Comparison of ENCODE assay signal across 21 mouse cellular contexts in the genomic region with DNA sequence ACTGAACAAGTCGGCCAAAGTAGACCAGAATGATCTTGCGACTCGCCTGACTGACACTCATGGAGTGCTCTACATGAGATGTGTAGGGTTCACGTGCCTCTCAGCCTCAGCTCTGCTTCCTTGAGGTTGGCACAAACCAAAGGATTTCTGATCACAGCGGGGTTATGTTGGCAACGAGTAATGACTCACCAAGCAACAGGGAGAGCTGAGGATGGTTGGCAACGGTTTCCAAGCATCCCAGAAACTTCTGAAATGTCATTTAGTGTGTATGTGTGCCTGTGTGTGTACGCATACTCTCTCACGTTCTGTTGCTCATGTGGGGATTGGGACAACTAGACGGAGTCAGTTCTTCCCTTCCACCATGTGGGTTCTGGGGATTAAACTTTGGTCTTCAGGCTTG.
DNase-seq lines count a peak whose midpoint lies in the region; ATAC-seq and TF ChIP-seq lines count a peak whose summit lies in the region.
"Had no signal": no experiment of that assay in that cellular context is flagged by ENCODE, and none has a peak within 500 bp of the region (broad histone marks: within the 10 kb centered on the region; RNA-seq: fewer than 3 reads in every experiment).

No protein-coding gene starts in this region.

- H3K4me1 ChIP-seq in intestine, postnatal 0 days (replicated peaks; ENCODE audit: control insufficient read depth, insufficient read depth, low read length) = no peaks in the 10 kb centered on the region
- H3K4me1 ChIP-seq: intestine, embryonic 15.5 days; liver, embryonic 13.5 days had no signal

- 88% methylated on average over 10 of the region's 10 CpGs for WGBS in intestine, postnatal 0 days

- peak; percentile 64 for ATAC-seq in frontal cortex, adult (ENCODE audit: low TSS enrichment)
- ATAC-seq in intestine, postnatal 0 days = no peak
- ATAC-seq: forebrain, embryonic 15.5 days; intestine, embryonic 15.5 days had no signal

- no peak for DNase-seq in frontal cortex, postnatal 25 days (ENCODE audit: low spot score in 2 of 2)
- DNase-seq in left cerebral cortex, adult 2 months (ENCODE audit: extremely low spot score in 1 of 2, low spot score in 2 of 2) = peak; percentile 33 to 38
- DNase-seq in left cerebral cortex, adult 18-20 months (ENCODE audit: low spot score in 2 of 2) = no peak
- peak; percentile 39 to 48 for DNase-seq in frontal cortex, postnatal 36 days (ENCODE audit: low spot score in 2 of 2)
- DNase-seq in left cerebral cortex, postnatal 36 days (ENCODE audit: low spot score in 2 of 2) = peak; percentile 16 to 35
- no peak for DNase-seq in urinary bladder, postnatal 10 days (ENCODE audit: low spot score)
- DNase-seq: adrenal gland, adult 8-10 months; cerebellum, adult 11-12 months; cerebellum, postnatal 36 days; gastrocnemius, postnatal 25 days; heart, postnatal 10 days; kidney, postnatal 10 days; liver, embryonic 13.5 days; thymus, postnatal 4 days had no signal

- no peak overlapping the region for H3K9ac ChIP-seq in intestine, postnatal 0 days (ENCODE audit: low read depth, low read length)
- H3K9ac ChIP-seq: forebrain, embryonic 15.5 days; hindbrain, embryonic 13.5 days; intestine, embryonic 15.5 days; liver, embryonic 13.5 days had no signal

- intact Hi-C loops in left cerebral cortex, adult 2 months (cut with DNase I) = no loop called here
- intact Hi-C loops in left cerebral cortex, postnatal 36 days (cut with DNase I) = no loop called here

- no peak for TF ChIP-seq CTCF in left cerebral cortex, adult 2 months (IDR thresholded peaks at IDR 0.05)
- no peak for TF ChIP-seq CTCF in intestine, postnatal 0 days (IDR thresholded peaks at IDR 0.05; ENCODE audit: low read depth)

- no peak overlapping the region for H3K27ac ChIP-seq in left cerebral cortex, adult 2 months
- no peak overlapping the region for H3K27ac ChIP-seq in intestine, postnatal 0 days (ENCODE audit: low read depth, low read length)
- H3K27ac ChIP-seq: forebrain, embryonic 15.5 days; heart, embryonic 10.5 days; hindbrain, embryonic 13.5 days; intestine, embryonic 15.5 days; liver, embryonic 13.5 days had no signal

- no peaks in the 10 kb centered on the region for H3K36me3 ChIP-seq in intestine, postnatal 0 days (ENCODE audit: control insufficient read depth, insufficient read depth)
- H3K36me3 ChIP-seq: forebrain, embryonic 15.5 days; heart, embryonic 10.5 days; hindbrain, embryonic 13.5 days; intestine, embryonic 15.5 days; liver, embryonic 13.5 days had no signal

- no peaks in the 10 kb centered on the region for H3K27me3 ChIP-seq in intestine, postnatal 0 days (replicated peaks; ENCODE audit: control insufficient read depth, insufficient read depth, low read length)
- H3K27me3 ChIP-seq: CH12.LX; forebrain, embryonic 15.5 days; intestine, embryonic 15.5 days; liver, embryonic 13.5 days had no signal

- H3K4me3 ChIP-seq in left cerebral cortex, adult 2 months = no peak overlapping the region
- no peak overlapping the region for H3K4me3 ChIP-seq in intestine, postnatal 0 days (ENCODE audit: low read depth, low read length)
- H3K4me3 ChIP-seq: forebrain, embryonic 15.5 days; heart, embryonic 10.5 days; hindbrain, embryonic 13.5 days; intestine, embryonic 15.5 days; liver, embryonic 13.5 days had no signal

- H3K9me3 ChIP-seq in intestine, postnatal 0 days (ENCODE audit: control insufficient read depth) = no peaks in the 10 kb centered on the region
- H3K9me3 ChIP-seq: forebrain, embryonic 15.5 days; heart, embryonic 10.5 days; hindbrain, embryonic 13.5 days; intestine, embryonic 15.5 days; liver, embryonic 13.5 days had no signal

- H3K4me2 ChIP-seq in intestine, postnatal 0 days (replicated peaks; ENCODE audit: low read depth) = no peak overlapping the region
- H3K4me2 ChIP-seq: forebrain, embryonic 15.5 days; hindbrain, embryonic 13.5 days; intestine, embryonic 15.5 days; liver, embryonic 13.5 days had no signal

Comparison
In these comparisons a context has a peak if more than half of its experiments do, and no peak if none do; other contexts are left out.
1. DNase-seq: peak in left cerebral cortex, adult 2 months (2 of 2), frontal cortex, postnatal 36 days (2 of 2) and left cerebral cortex, postnatal 36 days (2 of 2); none in frontal cortex, postnatal 25 days (0 of 2), left cerebral cortex, adult 18-20 months (0 of 2) and urinary bladder, postnatal 10 days (single experiment).